Mouse (Mus musculus): Measurements from ENCODE around the gene Sdc3. TPM values are rescaled to one million over a fixed set of nuclear protein-coding genes. Genes with fewer than 3 reads are reported as not detected.

Sdc3 gene
- polyA plus RNA-seq, 1 experiment from 2014 or later: 35.7 TPM

- H3K4me1 ChIP-seq (ENCODE audit: control insufficient read depth, insufficient read depth, low read length): peaks cover 24% of the 10 kb centered on the region
These were observed 12.0 kb downstream of the Sdc3 start for GRCm38 (mm10) chr4:130804292-130804691.

GRCm38 (mm10) chr4:130804771-130805361 lies 12.5 kb downstream of the Sdc3 start:
- Histone ChIP-seq H3K36me3 (ENCODE audit: control insufficient read depth, insufficient read depth, low read length) (no peaks in the 10 kb centered on the region), H3K4me2 (ENCODE audit: low read depth, low read length) (no peak overlapping the region), H3K27ac (replicated peaks; ENCODE audit: low read depth, low read length) (no peak overlapping the region; the same call in 1 of the 2 replicates), H3K9ac (ENCODE audit: low read depth, low read length) (no peak overlapping the region), H3K4me3 (ENCODE audit: low read depth, low read length) (no peak overlapping the region), H3K9me3 (ENCODE audit: control insufficient read depth, low read length) (no peaks in the 10 kb centered on the region), H3K27me3 (replicated peaks; ENCODE audit: control insufficient read depth, insufficient read depth, low read length) (no peaks in the 10 kb centered on the region), H3K4me1 (ENCODE audit: control insufficient read depth, insufficient read depth, low read length) (peaks cover 21% of the 10 kb centered on the region)
- DNase-seq (ENCODE audit: low spot score): peak; percentile 71
- peak; percentile 56; the same call in 1 of the 2 replicates for ATAC-seq (ENCODE audit: low read depth)
- WGBS: 52% methylated on average over 7 of the region's 7 CpGs

More at GRCm38 (mm10) chr4:130804292-130804691, 12.0 kb downstream of the Sdc3 start:
- Histone ChIP-seq H3K9ac (ENCODE audit: low read depth, low read length) (no peak overlapping the region), H3K4me2 (ENCODE audit: low read depth, low read length) (no peak overlapping the region), H3K9me3 (ENCODE audit: control insufficient read depth, low read length) (no peaks in the 10 kb centered on the region), H3K36me3 (ENCODE audit: control insufficient read depth, insufficient read depth, low read length) (no peaks in the 10 kb centered on the region), H3K27me3 (replicated peaks; ENCODE audit: control insufficient read depth, insufficient read depth, low read length) (no peaks in the 10 kb centered on the region), H3K27ac (replicated peaks; ENCODE audit: low read depth, low read length) (no peak overlapping the region), H3K4me3 (ENCODE audit: low read depth, low read length) (no peak overlapping the region)
- WGBS: 78% methylated on average over 1 of the region's 2 CpGs
- ATAC-seq (ENCODE audit: low read depth) (no peak), DNase-seq (ENCODE audit: low spot score) (no peak)

- 65% methylated on average over 7 of the region's 7 CpGs for WGBS
- Histone ChIP-seq H3K9ac (ENCODE audit: low read depth, low read length) (no peak overlapping the region), H3K9me3 (ENCODE audit: control insufficient read depth, low read length) (no peaks in the 10 kb centered on the region), H3K27me3 (replicated peaks; ENCODE audit: control insufficient read depth, insufficient read depth, low read length) (no peaks in the 10 kb centered on the region), H3K4me2 (ENCODE audit: low read depth, low read length) (no peak overlapping the region), H3K4me3 (ENCODE audit: low read depth, low read length) (no peak overlapping the region), H3K4me1 (ENCODE audit: control insufficient read depth, insufficient read depth, low read length) (peaks cover 21% of the 10 kb centered on the region), H3K27ac (replicated peaks; ENCODE audit: low read depth, low read length) (no peak overlapping the region), H3K36me3 (ENCODE audit: control insufficient read depth, insufficient read depth, low read length) (no peaks in the 10 kb centered on the region)
- DNase-seq (ENCODE audit: low spot score) (no peak), ATAC-seq (ENCODE audit: low read depth) (no peak)
These were observed 13.4 kb downstream of the Sdc3 start for GRCm38 (mm10) chr4:130805746-130806145.

GRCm38 (mm10) chr4:130806746-130807145 lies 14.4 kb downstream of the Sdc3 start:
- DNase-seq (ENCODE audit: low spot score) (no peak), ATAC-seq (ENCODE audit: low read depth) (no peak)
- no peaks in the 10 kb centered on the region for H3K36me3 ChIP-seq (ENCODE audit: control insufficient read depth, insufficient read depth, low read length)
- H3K4me2 ChIP-seq (ENCODE audit: low read depth, low read length): no peak overlapping the region
- H3K4me3 ChIP-seq (ENCODE audit: low read depth, low read length): no peak overlapping the region
- no peaks in the 10 kb centered on the region for H3K27me3 ChIP-seq (replicated peaks; ENCODE audit: control insufficient read depth, insufficient read depth, low read length)
- H3K4me1 ChIP-seq (ENCODE audit: control insufficient read depth, insufficient read depth, low read length): peaks cover 20% of the 10 kb centered on the region
- H3K27ac ChIP-seq (replicated peaks; ENCODE audit: low read depth, low read length): no peak overlapping the region
- H3K9me3 ChIP-seq (ENCODE audit: control insufficient read depth, low read length): no peaks in the 10 kb centered on the region
- no peak overlapping the region for H3K9ac ChIP-seq (ENCODE audit: low read depth, low read length)
- 92% methylated on average over 9 of the region's 9 CpGs for WGBS

- WGBS: 63% methylated on average over 5 of the region's 5 CpGs
- Histone ChIP-seq H3K4me1 (ENCODE audit: control insufficient read depth, insufficient read depth, low read length) (peaks cover 11% of the 10 kb centered on the region), H3K9ac (ENCODE audit: low read depth, low read length) (no peak overlapping the region), H3K9me3 (ENCODE audit: control insufficient read depth, low read length) (no peaks in the 10 kb centered on the region), H3K27me3 (replicated peaks; ENCODE audit: control insufficient read depth, insufficient read depth, low read length) (no peaks in the 10 kb centered on the region), H3K27ac (replicated peaks; ENCODE audit: low read depth, low read length) (no peak overlapping the region), H3K36me3 (ENCODE audit: control insufficient read depth, insufficient read depth, low read length) (no peaks in the 10 kb centered on the region), H3K4me3 (ENCODE audit: low read depth, low read length) (no peak overlapping the region), H3K4me2 (ENCODE audit: low read depth, low read length) (no peak overlapping the region)
- no peak for DNase-seq (ENCODE audit: low spot score)
- ATAC-seq (ENCODE audit: low read depth): no peak
These were observed 17.4 kb downstream of the Sdc3 start for GRCm38 (mm10) chr4:130809784-130810183.

- Histone ChIP-seq H3K27ac (replicated peaks; ENCODE audit: low read depth, low read length) (no peak overlapping the region), H3K4me3 (ENCODE audit: low read depth, low read length) (no peak overlapping the region), H3K9ac (ENCODE audit: low read depth, low read length) (no peak overlapping the region), H3K9me3 (ENCODE audit: control insufficient read depth, low read length) (no peaks in the 10 kb centered on the region), H3K36me3 (ENCODE audit: control insufficient read depth, insufficient read depth, low read length) (no peaks in the 10 kb centered on the region), H3K27me3 (replicated peaks; ENCODE audit: control insufficient read depth, insufficient read depth, low read length) (no peaks in the 10 kb centered on the region), H3K4me2 (ENCODE audit: low read depth, low read length) (no peak overlapping the region), H3K4me1 (ENCODE audit: control insufficient read depth, insufficient read depth, low read length) (peaks cover under 1% of the 10 kb centered on the region; the same call in 1 of the 2 replicates)
- ATAC-seq (ENCODE audit: low read depth) (no peak), DNase-seq (ENCODE audit: low spot score) (no peak)
- WGBS: 56% methylated on average over 3 of the region's 3 CpGs
These were observed 18.5 kb downstream of the Sdc3 start for GRCm38 (mm10) chr4:130810845-130811244.

GRCm38 (mm10) chr4:130811385-130811784 lies 19.0 kb downstream of the Sdc3 start:
- no peaks in the 10 kb centered on the region for H3K9me3 ChIP-seq (ENCODE audit: control insufficient read depth, low read length)

GRCm38 (mm10) chr4:130813958-130814357 lies 21.6 kb downstream of the Sdc3 start:
- H3K27ac ChIP-seq (replicated peaks; ENCODE audit: low read depth, low read length): no peak overlapping the region
- no peak overlapping the region for H3K4me2 ChIP-seq (ENCODE audit: low read depth, low read length)
- peaks cover 6% of the 10 kb centered on the region; the same call in 1 of the 2 replicates for H3K36me3 ChIP-seq (ENCODE audit: control insufficient read depth, insufficient read depth, low read length)
- 46% methylated on average over 2 of the region's 2 CpGs for WGBS
- DNase-seq (ENCODE audit: low spot score): no peak
- no peak overlapping the region for H3K4me3 ChIP-seq (ENCODE audit: low read depth, low read length)
- peak; percentile 51; the same call in 1 of the 2 replicates for ATAC-seq (ENCODE audit: low read depth)
- no peaks in the 10 kb centered on the region for H3K4me1 ChIP-seq (ENCODE audit: control insufficient read depth, insufficient read depth, low read length)
- H3K9ac ChIP-seq (ENCODE audit: low read depth, low read length): no peak overlapping the region
- no peaks in the 10 kb centered on the region for H3K9me3 ChIP-seq (ENCODE audit: control insufficient read depth, low read length)
- H3K27me3 ChIP-seq (replicated peaks; ENCODE audit: control insufficient read depth, insufficient read depth, low read length): no peaks in the 10 kb centered on the region

More at GRCm38 (mm10) chr4:130811385-130811784, 19.0 kb downstream of the Sdc3 start:
- 69% methylated on average over 7 of the region's 7 CpGs for WGBS
- Histone ChIP-seq H3K27me3 (replicated peaks; ENCODE audit: control insufficient read depth, insufficient read depth, low read length) (no peaks in the 10 kb centered on the region), H3K9ac (ENCODE audit: low read depth, low read length) (no peak overlapping the region), H3K4me3 (ENCODE audit: low read depth, low read length) (no peak overlapping the region), H3K4me2 (ENCODE audit: low read depth, low read length) (no peak overlapping the region), H3K4me1 (ENCODE audit: control insufficient read depth, insufficient read depth, low read length) (no peaks in the 10 kb centered on the region), H3K27ac (replicated peaks; ENCODE audit: low read depth, low read length) (no peak overlapping the region), H3K36me3 (ENCODE audit: control insufficient read depth, insufficient read depth, low read length) (no peaks in the 10 kb centered on the region)
- DNase-seq (ENCODE audit: low spot score): no peak
- no peak for ATAC-seq (ENCODE audit: low read depth)

GRCm38 (mm10) chr4:130814742-130815330 lies 22.5 kb downstream of the Sdc3 start:
- WGBS: 45% methylated on average over 8 of the region's 8 CpGs
- H3K27ac ChIP-seq (replicated peaks; ENCODE audit: low read depth, low read length): no peak overlapping the region
- peaks cover 14% of the 10 kb centered on the region; the same call in 1 of the 2 replicates for H3K36me3 ChIP-seq (ENCODE audit: control insufficient read depth, insufficient read depth, low read length)
- H3K9ac ChIP-seq (ENCODE audit: low read depth, low read length): no peak overlapping the region
- no peaks in the 10 kb centered on the region for H3K4me1 ChIP-seq (ENCODE audit: control insufficient read depth, insufficient read depth, low read length)
- H3K9me3 ChIP-seq (ENCODE audit: control insufficient read depth, low read length): no peaks in the 10 kb centered on the region
- ATAC-seq (ENCODE audit: low read depth) (peak; percentile 23; the same call in 1 of the 2 replicates), DNase-seq (ENCODE audit: low spot score) (peak; percentile 67)
- H3K4me2 ChIP-seq (ENCODE audit: low read depth, low read length): no peak overlapping the region
- no peak overlapping the region for H3K4me3 ChIP-seq (ENCODE audit: low read depth, low read length)
- H3K27me3 ChIP-seq (replicated peaks; ENCODE audit: control insufficient read depth, insufficient read depth, low read length): no peaks in the 10 kb centered on the region
